ENCODE assay signal across 8 mouse cellular contexts in genomic region chr9:59036159-59036731, GRCm38 (mm10). TPM values are rescaled to one million over a fixed set of nuclear protein-coding genes. Genes with fewer than 3 reads are reported as not detected.
A peak's percentile ranks its signal among the peaks of the same experiment; 100 is the strongest.
DNase-seq lines count a peak whose midpoint lies in the region; ATAC-seq and TF ChIP-seq lines count a peak whose summit lies in the region.

TSS of gene Neo1 (minus strand) at chr9:59036441.

- peak; percentile 69 for DNase-seq in WW6 (ENCODE audit: low read depth, low spot score)
- peak; percentile 93 to 97 for DNase-seq in cerebellum, postnatal 36 days
- DNase-seq in gastrocnemius, adult 2 months, result peak; percentile 96
- DNase-seq in left cerebral cortex, adult 18-20 months (ENCODE audit: low spot score in 2 of 2), result peak; percentile 90 to 94
- DNase-seq in lung, postnatal 36 days, result peak; percentile 88
- peak; percentile 98 for DNase-seq in right cerebral cortex, postnatal 4 days

- no peak for TF ChIP-seq CTCF in gastrocnemius, adult 2 months (IDR thresholded peaks at IDR 0.05)

- no peaks in the 10 kb centered on the region for H3K27me3 ChIP-seq in hindbrain, embryonic 16.5 days (replicated peaks; ENCODE audit: control insufficient read depth, insufficient read depth, low read length)

- peak within 1 kb of the TSS; percentile 96 for H3K9ac ChIP-seq in hindbrain, embryonic 16.5 days (ENCODE audit: low read depth, low read length)

- ATAC-seq in hindbrain, embryonic 16.5 days, result peak; percentile 96
- ATAC-seq in activated CD4-positive, CD25-positive, alpha-beta regulatory T cell, adult 4 months, result no peak

- H3K9me3 ChIP-seq in hindbrain, embryonic 16.5 days (ENCODE audit: control insufficient read depth, low read length), result no peaks in the 10 kb centered on the region

- H3K27ac ChIP-seq in gastrocnemius, adult 2 months, result peak within 1 kb of the TSS; percentile 99
- H3K27ac ChIP-seq in hindbrain, embryonic 16.5 days (ENCODE audit: low read depth, low read length), result peak within 1 kb of the TSS; percentile 100

- intact Hi-C loops in gastrocnemius, adult 2 months (cut with DNase I), result loop anchor here (2.0 to 5.0 kb wide), 2 partner anchors 96 to 153 kb away; no protein-coding TSS in a partner anchor

- no peaks in the 10 kb centered on the region for H3K36me3 ChIP-seq in hindbrain, embryonic 16.5 days (ENCODE audit: control insufficient read depth, insufficient read depth, low read length)

- H3K4me3 ChIP-seq in gastrocnemius, adult 2 months, result peak within 1 kb of the TSS; percentile 86
- H3K4me3 ChIP-seq in hindbrain, embryonic 16.5 days (ENCODE audit: low read length), result peak within 1 kb of the TSS; percentile 96

- under 1% methylated on average over 46 of the region's 86 CpGs for WGBS in hindbrain, embryonic 16.5 days

- peak within 1 kb of the TSS; percentile 67 for H3K4me2 ChIP-seq in hindbrain, embryonic 16.5 days (ENCODE audit: low read length)

- peaks cover 23% of the 10 kb centered on the region for H3K4me1 ChIP-seq in hindbrain, embryonic 16.5 days (ENCODE audit: control insufficient read depth, insufficient read depth, low read depth, low read length)

RNA-seq across cellular contexts. Expression of gene Neo1, which starts in this region (rescaled TPM):
- 10 to 100 TPM; 30.2 to 34.2 TPM for total RNA-seq in gastrocnemius, adult 2 months (2021)
- 40.9 and 51.1 TPM in 2 replicates for polyA plus RNA-seq in hindbrain, embryonic 16.5 days (2015; fragmentation: Nextera tagmentation; extraction: Ambion mirVana)
- 10 to 100 TPM; 70.1 to 72.7 TPM for total RNA-seq in left cerebral cortex, adult 18-20 months (2021)
- polyA plus RNA-seq in activated CD4-positive, CD25-positive, alpha-beta regulatory T cell, adult 4 months (2017; shearing (Covaris generic)), result not detected

Comparison
In these comparisons a context has a peak if more than half of its experiments do, and no peak if none do; other contexts are left out.
1. RNA of gene Neo1 (polyA plus RNA-seq): 40.9 to 51.1 TPM in hindbrain, embryonic 16.5 days; not detected in activated CD4-positive, CD25-positive, alpha-beta regulatory T cell, adult 4 months; every median in the first group is over 10 times any median in the second.
2. Peak in every context shown above with its lines, with median percentiles within 50 percentile points of each other: DNase-seq.